Mouse (Mus musculus): ENCODE data around the gene Prelp. TPM values are rescaled to one million over a fixed set of nuclear protein-coding genes. Genes with fewer than 3 reads are reported as not detected.
A peak's percentile ranks its signal among the peaks of the same experiment; 100 is the strongest.

Prelp gene
- polyA plus RNA-seq, 1 experiment from 2014 or later: 2.7 TPM

DNA sequence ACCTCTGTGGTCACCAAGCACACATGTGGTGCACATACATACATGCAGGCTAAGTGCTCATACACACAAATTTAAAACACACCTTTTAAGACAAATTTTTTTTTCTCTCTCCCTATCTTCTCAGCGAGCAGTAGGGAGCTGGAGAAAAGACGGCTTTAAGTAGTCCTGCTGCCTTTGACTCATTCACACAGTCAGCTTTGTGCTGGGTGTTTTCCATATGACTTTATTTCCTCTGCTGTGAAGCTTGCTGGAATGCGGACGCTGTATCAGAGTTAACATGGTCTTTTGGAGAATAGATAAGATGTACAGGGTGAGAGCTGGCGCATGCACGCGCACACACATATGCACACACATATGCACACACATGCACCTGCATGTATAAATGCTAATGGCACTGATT, 11.1 kb downstream of the Prelp start:
- H3K4me3 ChIP-seq (ENCODE audit: low read length): no peak overlapping the region
- peaks cover 14% of the 10 kb centered on the region for H3K4me1 ChIP-seq (ENCODE audit: control insufficient read depth, insufficient read depth, low read length)
- H3K27me3 ChIP-seq (replicated peaks; ENCODE audit: control insufficient read depth, insufficient read depth, low read length): no peaks in the 10 kb centered on the region
- WGBS: 82% methylated on average over 7 of the region's 7 CpGs
- ATAC-seq: no peak
- no peak overlapping the region for H3K4me2 ChIP-seq (ENCODE audit: low read depth, low read length)
- no peak overlapping the region for H3K9ac ChIP-seq (ENCODE audit: low read depth, low read length)
- no peak overlapping the region for H3K27ac ChIP-seq (ENCODE audit: low read length)
- no peaks in the 10 kb centered on the region for H3K36me3 ChIP-seq (ENCODE audit: control insufficient read depth, insufficient read depth, low read length)
- no peaks in the 10 kb centered on the region for H3K9me3 ChIP-seq (ENCODE audit: control insufficient read depth, low read length)

DNA sequence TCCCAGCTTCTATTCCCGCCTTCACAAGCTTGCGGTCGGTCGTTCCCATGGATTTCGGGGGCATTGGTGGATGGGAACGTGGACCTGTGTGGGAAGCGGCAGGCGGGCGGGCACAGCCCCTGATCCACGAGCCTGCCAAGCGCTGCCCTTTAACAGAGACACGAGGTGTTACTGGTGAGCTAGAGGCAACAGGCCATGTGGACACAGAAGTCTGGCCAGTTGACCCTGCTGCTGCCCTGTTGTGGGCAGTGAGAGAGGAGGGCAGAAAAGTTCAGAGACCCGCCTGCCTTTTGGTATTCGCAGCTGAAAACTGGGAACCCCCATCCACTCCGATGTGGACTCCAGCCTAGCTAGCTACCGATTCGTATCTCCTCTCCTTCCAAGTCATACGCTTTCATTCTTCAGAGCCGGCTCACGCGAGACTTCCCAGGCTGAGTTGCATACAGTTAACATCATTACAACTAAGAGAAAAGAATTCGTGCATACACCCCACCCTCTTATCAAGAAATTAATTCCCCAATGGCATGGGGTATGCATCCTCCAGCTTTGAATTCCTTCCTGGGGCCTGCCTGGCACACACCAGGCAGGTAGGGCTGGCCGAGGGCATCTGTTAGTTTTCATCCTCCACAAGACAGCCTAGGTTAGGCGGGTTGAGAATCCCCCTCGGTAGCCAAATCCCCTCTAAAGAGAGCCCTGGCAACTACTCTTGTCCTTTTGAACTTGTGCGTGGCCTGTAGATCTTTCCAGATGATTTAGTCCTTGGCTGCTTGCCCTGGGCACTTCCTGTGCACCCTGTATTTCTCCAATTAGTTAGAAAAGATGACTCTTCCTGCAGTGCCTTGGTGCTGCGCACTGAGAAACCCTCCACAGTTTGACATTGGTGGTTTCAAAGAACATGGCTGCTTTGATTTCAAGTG, 12.3 kb downstream of the Prelp start:
- Histone ChIP-seq H3K36me3 (ENCODE audit: control insufficient read depth, insufficient read depth, low read length) (no peaks in the 10 kb centered on the region), H3K4me2 (ENCODE audit: low read depth, low read length) (peak overlapping the region; percentile 76), H3K9me3 (ENCODE audit: control insufficient read depth, low read length) (no peaks in the 10 kb centered on the region), H3K4me1 (ENCODE audit: control insufficient read depth, insufficient read depth, low read length) (peaks cover 14% of the 10 kb centered on the region), H3K27ac (ENCODE audit: low read length) (peak overlapping the region; percentile 71), H3K4me3 (ENCODE audit: low read length) (peak overlapping the region; percentile 43), H3K9ac (ENCODE audit: low read depth, low read length) (peak overlapping the region; percentile 67), H3K27me3 (replicated peaks; ENCODE audit: control insufficient read depth, insufficient read depth, low read length) (no peaks in the 10 kb centered on the region)
- 14% methylated on average over 27 of the region's 27 CpGs for WGBS
- ATAC-seq: peak; percentile 59

DNA sequence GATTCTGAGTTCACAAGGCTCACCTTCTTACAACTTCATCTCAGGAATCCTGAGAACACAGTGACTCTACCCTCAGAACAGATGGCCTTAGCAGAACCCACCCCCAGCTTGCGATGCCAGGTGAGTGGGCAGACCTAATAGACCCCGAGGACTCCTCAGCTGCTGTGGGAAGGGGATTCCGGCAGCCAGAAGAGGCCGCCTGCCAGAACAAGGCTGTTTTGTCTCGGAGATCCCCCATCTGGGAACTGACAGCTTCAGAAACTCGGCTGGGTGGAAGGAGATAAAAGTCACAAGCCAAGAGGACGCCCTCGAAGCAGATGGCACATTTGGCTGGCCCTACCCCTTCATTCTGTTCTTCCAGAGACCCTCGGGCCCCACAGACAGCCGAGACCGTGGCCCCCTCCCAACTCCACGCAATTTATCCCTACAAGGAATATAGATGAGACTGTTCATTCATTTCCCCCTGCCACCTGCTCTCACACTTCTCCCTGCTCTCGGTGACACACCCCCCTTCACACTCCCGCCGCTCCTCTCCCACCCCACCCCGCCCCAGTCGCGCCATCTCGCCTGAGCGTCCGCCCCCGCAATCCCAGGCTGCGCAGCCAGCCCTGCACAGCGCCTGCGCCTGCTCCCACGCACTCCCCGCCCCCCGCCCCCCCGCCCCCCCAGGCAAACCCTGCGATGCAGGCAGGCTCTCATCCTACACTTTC, 13.1 kb downstream of the Prelp start, which contains the start of gene Optc:
Gene Optc, minus strand, starts transcription at position 51 of the 710 bp plus-strand sequence.
- Histone ChIP-seq H3K9me3 (ENCODE audit: control insufficient read depth, low read length) (no peaks in the 10 kb centered on the region), H3K9ac (ENCODE audit: low read depth, low read length) (peak within 1 kb of the TSS; percentile 67), H3K36me3 (ENCODE audit: control insufficient read depth, insufficient read depth, low read length) (no peaks in the 10 kb centered on the region), H3K4me1 (ENCODE audit: control insufficient read depth, insufficient read depth, low read length) (peaks cover 14% of the 10 kb centered on the region), H3K4me3 (ENCODE audit: low read length) (peak within 1 kb of the TSS; percentile 43), H3K27ac (ENCODE audit: low read length) (peak within 1 kb of the TSS; percentile 71), H3K4me2 (ENCODE audit: low read depth, low read length) (peak within 1 kb of the TSS; percentile 76), H3K27me3 (replicated peaks; ENCODE audit: control insufficient read depth, insufficient read depth, low read length) (no peaks in the 10 kb centered on the region)
- ATAC-seq: peak; percentile 79
- 5% methylated on average over 28 of the region's 30 CpGs for WGBS

DNA sequence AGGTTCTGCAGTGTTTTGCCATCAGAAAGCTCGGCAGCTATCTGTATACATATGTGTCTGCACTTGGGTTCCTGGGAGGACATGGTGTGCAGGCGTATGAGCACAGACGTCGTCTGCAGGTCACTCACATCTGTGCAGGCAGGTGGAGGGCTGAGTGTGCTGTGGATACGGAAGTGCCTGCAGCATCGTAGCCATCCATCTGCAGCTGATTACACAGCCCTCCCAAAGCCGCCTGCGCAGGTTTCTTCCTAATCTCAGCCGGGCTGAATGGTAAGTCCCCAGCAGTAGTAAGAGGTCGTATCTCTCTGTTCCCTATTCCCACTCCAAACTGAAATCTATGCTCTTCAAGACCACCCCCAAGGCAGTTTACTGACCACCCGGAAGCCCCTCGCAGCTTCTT, 14.8 kb downstream of the Prelp start:
- ATAC-seq: no peak
- Histone ChIP-seq H3K4me3 (ENCODE audit: low read length) (no peak overlapping the region), H3K4me1 (ENCODE audit: control insufficient read depth, insufficient read depth, low read length) (peaks cover 14% of the 10 kb centered on the region), H3K9me3 (ENCODE audit: control insufficient read depth, low read length) (no peaks in the 10 kb centered on the region), H3K27ac (ENCODE audit: low read length) (no peak overlapping the region), H3K36me3 (ENCODE audit: control insufficient read depth, insufficient read depth, low read length) (no peaks in the 10 kb centered on the region), H3K9ac (ENCODE audit: low read depth, low read length) (no peak overlapping the region), H3K4me2 (ENCODE audit: low read depth, low read length) (no peak overlapping the region), H3K27me3 (replicated peaks; ENCODE audit: control insufficient read depth, insufficient read depth, low read length) (no peaks in the 10 kb centered on the region)
- 52% methylated on average over 12 of the region's 12 CpGs for WGBS

DNA sequence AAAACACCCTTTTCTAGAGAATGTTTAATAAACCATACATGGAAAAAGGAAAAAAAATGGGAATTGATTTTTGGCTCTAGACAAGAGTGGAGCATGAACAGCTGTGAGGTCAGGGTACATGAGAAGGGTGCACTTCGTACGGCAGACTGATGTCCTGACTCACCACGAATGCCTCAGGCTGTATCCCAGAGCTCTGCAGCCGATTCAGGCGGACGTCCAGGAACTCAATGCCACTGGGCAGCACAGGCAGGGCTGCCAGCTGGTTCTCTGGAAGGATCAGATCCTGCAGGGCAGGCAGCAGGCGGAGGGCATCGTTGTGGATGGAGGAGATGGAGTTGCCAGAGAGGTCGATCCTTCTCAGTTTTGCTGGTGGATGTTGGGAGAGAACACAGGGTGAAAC, 20.4 kb downstream of the Prelp start:
- H3K27ac ChIP-seq (ENCODE audit: low read length): no peak overlapping the region
- WGBS: 70% methylated on average over 9 of the region's 9 CpGs
- H3K4me2 ChIP-seq (ENCODE audit: low read depth, low read length): no peak overlapping the region
- no peaks in the 10 kb centered on the region for H3K27me3 ChIP-seq (replicated peaks; ENCODE audit: control insufficient read depth, insufficient read depth, low read length)
- peaks cover 12% of the 10 kb centered on the region for H3K4me1 ChIP-seq (ENCODE audit: control insufficient read depth, insufficient read depth, low read length)
- H3K36me3 ChIP-seq (ENCODE audit: control insufficient read depth, insufficient read depth, low read length): no peaks in the 10 kb centered on the region
- H3K9ac ChIP-seq (ENCODE audit: low read depth, low read length): no peak overlapping the region
- no peak for ATAC-seq
- H3K4me3 ChIP-seq (ENCODE audit: low read length): no peak overlapping the region
- H3K9me3 ChIP-seq (ENCODE audit: control insufficient read depth, low read length): no peaks in the 10 kb centered on the region

DNA sequence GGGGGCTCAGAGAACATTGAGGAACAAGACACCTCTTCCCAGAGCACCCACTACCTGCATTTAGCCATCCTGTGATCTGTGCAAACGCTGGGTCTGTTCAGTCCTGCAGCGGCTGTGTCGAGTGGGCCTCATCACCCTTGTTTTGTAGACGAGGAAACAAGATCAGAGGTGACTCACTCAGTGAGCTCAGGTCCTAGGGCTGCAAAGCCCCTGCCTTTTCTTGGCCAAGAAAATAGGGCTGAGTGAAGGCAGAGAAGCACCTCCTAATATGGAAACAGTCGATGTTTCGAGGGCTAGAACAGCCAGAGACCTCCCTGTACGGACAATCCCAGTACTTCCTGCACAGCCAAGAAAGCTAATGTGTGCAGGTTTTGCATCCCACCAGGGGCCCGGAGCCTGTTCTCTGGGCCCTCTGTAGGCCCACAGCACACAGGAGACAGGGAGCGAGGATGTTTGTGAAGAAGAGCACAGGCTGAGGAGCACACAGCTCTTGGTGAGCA, 22.1 kb downstream of the Prelp start:
- H3K9ac ChIP-seq (ENCODE audit: low read depth, low read length): peak overlapping the region; percentile 53; the same call in 1 of the 2 replicates
- WGBS: 63% methylated on average over 9 of the region's 9 CpGs

DNA sequence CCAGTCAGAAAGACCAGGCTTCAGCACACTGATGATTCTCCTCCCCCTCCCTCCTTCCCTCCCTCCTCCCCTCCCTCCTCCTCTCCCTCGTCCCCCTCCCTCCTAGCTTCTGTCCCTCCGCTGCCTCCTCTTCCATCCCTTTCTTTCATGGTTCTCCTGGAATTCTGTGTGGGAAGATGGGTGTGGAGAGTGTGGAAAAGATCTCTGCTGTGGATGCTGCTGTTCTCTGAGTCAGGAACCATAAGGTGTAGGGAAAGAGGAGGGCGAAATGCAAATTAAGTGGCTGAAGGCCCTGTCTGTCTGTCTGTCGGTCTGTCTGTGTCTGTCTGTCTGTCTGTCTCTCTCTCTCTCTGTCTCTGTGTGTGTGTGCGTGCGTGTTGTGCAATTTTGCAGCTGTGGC, 23.9 kb downstream of the Prelp start:
- H3K9me3 ChIP-seq (ENCODE audit: control insufficient read depth, low read length): no peaks in the 10 kb centered on the region
- H3K4me3 ChIP-seq (ENCODE audit: low read length): no peak overlapping the region
- H3K9ac ChIP-seq (ENCODE audit: low read depth, low read length): 0 out of 2 replicates have a peak overlapping the region, but pooled peaks have one; percentile 7
- no peak overlapping the region for H3K4me2 ChIP-seq (ENCODE audit: low read depth, low read length)
- no peaks in the 10 kb centered on the region for H3K27me3 ChIP-seq (replicated peaks; ENCODE audit: control insufficient read depth, insufficient read depth, low read length)
- WGBS: 81% methylated on average over 6 of the region's 6 CpGs
- H3K27ac ChIP-seq (ENCODE audit: low read length): peak overlapping the region; percentile 24; the same call in 1 of the 2 replicates
- no peak for ATAC-seq
- peaks cover 38% of the 10 kb centered on the region for H3K4me1 ChIP-seq (ENCODE audit: control insufficient read depth, insufficient read depth, low read length)
- no peaks in the 10 kb centered on the region for H3K36me3 ChIP-seq (ENCODE audit: control insufficient read depth, insufficient read depth, low read length)

More for the DNA sequence above, 22.1 kb downstream of the Prelp start:
- H3K4me1 ChIP-seq (ENCODE audit: control insufficient read depth, insufficient read depth, low read length): peaks cover 24% of the 10 kb centered on the region
- H3K9me3 ChIP-seq (ENCODE audit: control insufficient read depth, low read length): no peaks in the 10 kb centered on the region
- ATAC-seq: peak; percentile 47; the same call in 1 of the 2 replicates
- H3K27ac ChIP-seq (ENCODE audit: low read length): peak overlapping the region; percentile 85
- no peaks in the 10 kb centered on the region for H3K27me3 ChIP-seq (replicated peaks; ENCODE audit: control insufficient read depth, insufficient read depth, low read length)
- peak overlapping the region; percentile 18; the same call in 1 of the 2 replicates for H3K4me3 ChIP-seq (ENCODE audit: low read length)
- no peaks in the 10 kb centered on the region for H3K36me3 ChIP-seq (ENCODE audit: control insufficient read depth, insufficient read depth, low read length)
- H3K4me2 ChIP-seq (ENCODE audit: low read depth, low read length): no peak overlapping the region

DNA sequence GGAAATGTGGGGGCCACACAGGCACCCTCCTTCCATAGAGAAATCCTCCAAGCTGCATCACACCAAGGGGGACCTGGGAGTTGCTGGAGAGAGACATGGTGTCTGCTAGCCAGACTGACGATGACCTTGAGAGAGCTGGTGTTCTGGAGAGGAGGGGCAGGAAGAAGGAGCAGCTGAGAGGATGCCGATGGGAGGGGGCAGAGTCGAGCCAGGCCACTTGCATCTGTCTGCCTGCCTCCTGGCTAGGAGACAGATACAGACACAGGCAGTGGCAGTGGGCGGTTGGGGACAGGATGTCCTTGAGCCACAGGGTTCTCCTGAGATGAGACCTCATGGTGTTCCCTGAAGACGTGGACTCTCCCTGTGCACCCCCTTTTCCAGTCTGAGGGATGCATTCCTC, 29.7 kb downstream of the Prelp start:
- H3K36me3 ChIP-seq (ENCODE audit: control insufficient read depth, insufficient read depth, low read length): no peaks in the 10 kb centered on the region
- no peak for ATAC-seq
- no peaks in the 10 kb centered on the region for H3K9me3 ChIP-seq (ENCODE audit: control insufficient read depth, low read length)
- H3K27ac ChIP-seq (ENCODE audit: low read length): peak overlapping the region; percentile 43; the same call in 1 of the 2 replicates
- H3K27me3 ChIP-seq (replicated peaks; ENCODE audit: control insufficient read depth, insufficient read depth, low read length): no peaks in the 10 kb centered on the region
- 19% methylated on average over 5 of the region's 5 CpGs for WGBS
- no peak overlapping the region for H3K4me3 ChIP-seq (ENCODE audit: low read length)
- no peak overlapping the region for H3K9ac ChIP-seq (ENCODE audit: low read depth, low read length)
- no peak overlapping the region for H3K4me2 ChIP-seq (ENCODE audit: low read depth, low read length)
- peaks cover 78% of the 10 kb centered on the region for H3K4me1 ChIP-seq (ENCODE audit: control insufficient read depth, insufficient read depth, low read length)

Measured in intestine, embryonic 16.5 days (tissue).